Mouse (Mus musculus) myocyte (in vitro differentiated cells): ENCODE results near the gene Cadm2.

Source experiments
- CEBPB ChIP-seq: IDR thresholded peaks from 2 replicates; pipeline ENCODE4 v1.6.1; 2011; ENCODE audit warnings: mild to moderate bottlenecking, moderate library complexity; ENCODE audit not compliant: poor library complexity, insufficient read depth, severe bottlenecking
- E2F4 ChIP-seq: IDR thresholded peaks from one replicate; pipeline ENCODE4 v1.6.1; 2011; ENCODE audit warnings: mild to moderate bottlenecking, control low read depth, moderate library complexity; ENCODE audit not compliant: insufficient read depth
- MYOD1 ChIP-seq, 3 experiments: IDR thresholded peaks; one replicate each; pipeline ENCODE4 v1.6.1; 2011; ENCODE audit warnings: control low read depth in 2 of 3, low read depth in 2 of 3, mild to moderate bottlenecking in 2 of 3, moderate library complexity in 1 of 3; ENCODE audit not compliant: insufficient read length in 2 of 3, control insufficient read depth in 1 of 3
- MYOG ChIP-seq, 3 experiments: IDR thresholded peaks; one replicate each; pipeline ENCODE4 v1.6.1; 2011; ENCODE audit warnings: control low read depth in 2 of 3, low read depth in 2 of 3, mild to moderate bottlenecking in 2 of 3; ENCODE audit not compliant: insufficient read length in 2 of 3, control insufficient read depth in 1 of 3, insufficient read depth in 1 of 3
- POLR2A ChIP-seq: IDR thresholded peaks from one replicate; pipeline ENCODE4 v1.6.1; 2011; ENCODE audit warnings: low read depth, mild to moderate bottlenecking, control low read depth, moderate library complexity; ENCODE audit not compliant: insufficient read length
- POLR2AphosphoS2 ChIP-seq: IDR thresholded peaks from one replicate; pipeline ENCODE4 v1.6.1; 2011; ENCODE audit warnings: low read depth, control low read depth; ENCODE audit not compliant: insufficient read length
- REST ChIP-seq: IDR thresholded peaks from one replicate; pipeline ENCODE4 v1.6.1; 2011; ENCODE audit warnings: mild to moderate bottlenecking, control low read depth, moderate library complexity; ENCODE audit not compliant: insufficient read depth, insufficient read length
- TCF12 ChIP-seq: IDR thresholded peaks from one replicate; pipeline ENCODE4 v1.6.1; 2011; ENCODE audit warnings: mild to moderate bottlenecking, control low read depth; ENCODE audit not compliant: poor library complexity, insufficient read depth, severe bottlenecking
- USF1 ChIP-seq: IDR thresholded peaks from one replicate; pipeline ENCODE4 v1.6.1; 2011; ENCODE audit warnings: low read depth, mild to moderate bottlenecking, control low read depth, moderate library complexity

DNA sequence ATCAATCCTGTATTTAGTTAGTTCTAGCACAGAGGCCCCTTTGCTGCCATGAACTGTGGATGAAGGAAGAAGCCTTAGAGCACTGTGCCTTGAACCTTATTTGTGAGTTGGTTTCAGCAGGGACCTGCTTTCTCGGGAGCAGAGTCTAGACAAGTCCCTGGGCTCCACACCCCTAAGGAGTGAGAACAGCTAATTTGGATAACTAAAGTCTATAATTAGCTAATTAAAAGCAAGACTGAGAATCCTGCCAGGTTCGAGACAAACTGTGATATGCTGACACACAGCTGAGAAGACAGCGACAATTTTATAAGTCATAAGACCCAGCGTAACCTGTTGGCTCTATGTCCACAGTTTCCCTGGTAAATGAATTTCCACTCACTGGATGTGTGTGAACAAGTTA, 184.4 kb downstream of the Cadm2 start:
- TF ChIP-seq CEBPB = no peak
- no peak for TF ChIP-seq POLR2A
- no peak for TF ChIP-seq MYOG (IDR thresholded peaks at IDR 0.05; ENCODE audit: control insufficient read depth in 1 of 3, insufficient read depth in 1 of 3, insufficient read length in 2 of 3, low read depth in 2 of 3)
- no peak for TF ChIP-seq TCF12
- TF ChIP-seq MYOD1 (IDR thresholded peaks at IDR 0.05; ENCODE audit: control insufficient read depth in 1 of 3, insufficient read length in 2 of 3, low read depth in 2 of 3) = no peak
- TF ChIP-seq E2F4 = no peak
- TF ChIP-seq USF1 = no peak
- no peak for TF ChIP-seq REST
- no peak for TF ChIP-seq POLR2AphosphoS2
